Mouse (Mus musculus): ENCODE measurements around the gene Lmx1a. TPM values are rescaled to one million over a fixed set of nuclear protein-coding genes. Genes with fewer than 3 reads are reported as not detected.

The Lmx1a gene
- polyA plus RNA-seq (2015; fragmentation: Nextera tagmentation; extraction: Ambion mirVana), result 0.42 and 0.44 TPM in 2 replicates

GRCm38 (mm10) chr1:167689232-167689261, at the start of gene Lmx1a:
Lmx1a (plus strand) TSS chr1:167689237.
- WGBS, result 0% methylated on average over 3 of the region's 3 CpGs
- no peaks in the 10 kb centered on the region for H3K9me3 ChIP-seq
- H3K4me1 ChIP-seq (replicated peaks), result peaks cover 25% of the 10 kb centered on the region
- no peak within 1 kb of the TSS for H3K27ac ChIP-seq
- peaks cover 67% of the 10 kb centered on the region for H3K27me3 ChIP-seq (replicated peaks)
- H3K36me3 ChIP-seq, result no peaks in the 10 kb centered on the region
- ATAC-seq, result no peak
- H3K4me2 ChIP-seq (replicated peaks), result peak within 1 kb of the TSS; percentile 96
- H3K4me3 ChIP-seq (replicated peaks), result peak within 1 kb of the TSS; percentile 52
- H3K9ac ChIP-seq, result peak within 1 kb of the TSS; percentile 40

- H3K4me3 ChIP-seq (replicated peaks), result no peak overlapping the region
- H3K9me3 ChIP-seq, result no peaks in the 10 kb centered on the region
- H3K4me2 ChIP-seq (replicated peaks), result no peak overlapping the region
- no peak overlapping the region for H3K27ac ChIP-seq
- H3K9ac ChIP-seq, result no peak overlapping the region
- H3K27me3 ChIP-seq (replicated peaks), result 0 out of 2 replicates have a peak, but pooled peaks cover 5% of the 10 kb centered on the region
- 14% methylated on average over 16 of the region's 16 CpGs for WGBS
- no peaks in the 10 kb centered on the region for H3K4me1 ChIP-seq (replicated peaks)
- H3K36me3 ChIP-seq, result no peaks in the 10 kb centered on the region
- peak; percentile 66 for ATAC-seq
Observed at GRCm38 (mm10) chr1:167644866-167645537, 44.0 kb upstream of the Lmx1a start.

- Histone ChIP-seq H3K9ac (no peak overlapping the region), H3K27me3 (replicated peaks) (no peaks in the 10 kb centered on the region), H3K27ac (no peak overlapping the region), H3K4me3 (replicated peaks) (no peak overlapping the region), H3K36me3 (no peaks in the 10 kb centered on the region), H3K4me2 (replicated peaks) (no peak overlapping the region), H3K4me1 (replicated peaks) (no peaks in the 10 kb centered on the region), H3K9me3 (no peaks in the 10 kb centered on the region)
- no peak for ATAC-seq
- WGBS, result 88% methylated on average over 3 of the region's 3 CpGs
Observed at GRCm38 (mm10) chr1:167648670-167649069, 40.4 kb upstream of the Lmx1a start.

DNA sequence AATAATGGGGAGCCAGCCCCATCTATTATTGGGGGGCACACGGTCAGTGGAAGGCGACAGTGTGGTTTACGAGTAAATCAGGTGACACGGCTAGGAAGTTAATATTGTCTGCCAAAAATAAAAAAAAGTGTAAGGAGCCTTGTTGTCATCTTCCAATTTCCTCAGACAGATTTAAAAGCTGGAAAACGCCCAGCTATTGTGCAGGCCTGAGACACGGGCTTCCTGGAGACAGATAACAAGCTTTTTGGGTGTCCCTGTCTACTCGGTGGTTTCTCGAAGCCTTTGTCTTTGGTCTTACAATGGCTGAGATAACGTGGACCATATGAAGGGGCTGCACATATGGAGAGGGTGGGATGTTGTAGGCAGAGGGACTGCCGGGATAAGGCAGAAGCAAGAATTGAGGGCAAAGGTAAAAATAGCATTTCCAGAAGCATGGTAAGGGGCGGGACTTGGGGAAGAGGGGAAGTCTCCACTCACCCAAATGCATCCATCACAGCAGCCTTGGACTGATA, 39.9 kb upstream of the Lmx1a start:
- WGBS, result 70% methylated on average over 11 of the region's 11 CpGs

GRCm38 (mm10) chr1:167652336-167652735, 36.7 kb upstream of the Lmx1a start:
- no peak overlapping the region for H3K4me3 ChIP-seq (replicated peaks)
- H3K9ac ChIP-seq, result no peak overlapping the region
- no peaks in the 10 kb centered on the region for H3K4me1 ChIP-seq (replicated peaks)
- H3K36me3 ChIP-seq, result no peaks in the 10 kb centered on the region
- no peaks in the 10 kb centered on the region for H3K27me3 ChIP-seq (replicated peaks)
- H3K9me3 ChIP-seq, result no peaks in the 10 kb centered on the region
- H3K27ac ChIP-seq, result no peak overlapping the region
- 82% methylated on average over 2 of the region's 2 CpGs for WGBS
- ATAC-seq, result no peak
- H3K4me2 ChIP-seq (replicated peaks), result no peak overlapping the region

More for the DNA sequence above, 39.9 kb upstream of the Lmx1a start:
- Histone ChIP-seq H3K4me1 (replicated peaks) (no peaks in the 10 kb centered on the region), H3K36me3 (no peaks in the 10 kb centered on the region), H3K4me2 (replicated peaks) (no peak overlapping the region), H3K9ac (no peak overlapping the region), H3K27ac (no peak overlapping the region), H3K4me3 (replicated peaks) (no peak overlapping the region), H3K9me3 (no peaks in the 10 kb centered on the region), H3K27me3 (replicated peaks) (no peaks in the 10 kb centered on the region)
- ATAC-seq, result no peak

DNA sequence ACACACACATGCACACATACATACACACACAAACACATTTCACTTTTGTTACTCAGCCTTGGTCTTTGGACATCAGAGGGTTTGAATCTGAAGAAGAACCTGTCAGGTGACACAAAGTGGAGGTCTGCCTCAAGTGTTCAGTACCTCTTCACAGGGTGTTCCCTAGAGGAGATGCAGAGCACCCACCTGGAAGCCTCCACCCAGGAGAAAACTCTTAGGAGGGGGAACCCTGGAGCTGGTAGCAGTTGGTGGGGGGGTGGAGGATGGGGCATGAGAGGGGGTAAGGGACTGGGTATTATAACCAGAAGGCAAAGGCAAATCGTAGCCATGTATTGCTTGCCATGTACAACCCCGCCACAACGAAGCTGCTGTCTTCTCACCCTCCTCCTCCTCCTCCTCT, 30.0 kb upstream of the Lmx1a start:
- WGBS, result 88% methylated on average over 3 of the region's 3 CpGs
- ATAC-seq, result no peak
- peaks cover 35% of the 10 kb centered on the region for H3K27me3 ChIP-seq (replicated peaks)

GRCm38 (mm10) chr1:167660521-167661101, 28.4 kb upstream of the Lmx1a start:
- 2% methylated on average over 21 of the region's 21 CpGs for WGBS
- peaks cover 35% of the 10 kb centered on the region for H3K27me3 ChIP-seq (replicated peaks)
- H3K27ac ChIP-seq, result no peak overlapping the region
- H3K9ac ChIP-seq, result no peak overlapping the region
- H3K4me1 ChIP-seq (replicated peaks), result peaks cover 7% of the 10 kb centered on the region
- peak overlapping the region; percentile 49 for H3K4me2 ChIP-seq (replicated peaks)
- H3K36me3 ChIP-seq, result no peaks in the 10 kb centered on the region
- peak; percentile 39; the same call in 1 of the 2 replicates for ATAC-seq
- H3K9me3 ChIP-seq, result no peaks in the 10 kb centered on the region
- peak overlapping the region; percentile 15 for H3K4me3 ChIP-seq (replicated peaks)

More for the DNA sequence above, 30.0 kb upstream of the Lmx1a start:
- Histone ChIP-seq H3K4me3 (replicated peaks) (no peak overlapping the region), H3K4me2 (replicated peaks) (no peak overlapping the region), H3K36me3 (no peaks in the 10 kb centered on the region), H3K27ac (no peak overlapping the region), H3K4me1 (replicated peaks) (peaks cover 7% of the 10 kb centered on the region), H3K9me3 (no peaks in the 10 kb centered on the region), H3K9ac (no peak overlapping the region)

DNA sequence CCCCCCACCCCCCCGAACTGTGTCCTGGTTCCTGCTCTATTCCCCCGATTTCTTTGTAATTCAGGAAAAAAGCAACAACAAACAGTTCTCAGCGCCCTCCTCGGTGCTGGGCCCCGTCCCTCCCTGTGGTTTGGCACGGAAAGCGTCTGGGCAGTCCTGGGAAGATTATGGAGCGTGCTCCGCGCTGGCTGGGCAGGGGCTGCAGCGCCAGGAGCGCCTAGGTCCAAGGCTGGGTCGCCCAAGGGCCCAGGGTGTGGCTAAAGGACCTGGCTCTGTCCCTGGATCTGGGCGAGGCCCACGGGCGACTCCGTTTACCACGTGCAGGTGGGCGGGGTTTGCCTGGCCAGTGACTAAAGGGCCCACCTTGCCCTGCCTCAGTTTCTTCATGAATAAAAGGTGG, 27.9 kb upstream of the Lmx1a start:
- 1% methylated on average over 19 of the region's 19 CpGs for WGBS
- Histone ChIP-seq H3K4me1 (replicated peaks) (peaks cover 7% of the 10 kb centered on the region), H3K27ac (no peak overlapping the region), H3K9ac (0 out of 2 replicates have a peak overlapping the region, but pooled peaks have one; percentile 18), H3K4me3 (replicated peaks) (peak overlapping the region; percentile 15), H3K27me3 (replicated peaks) (peaks cover 35% of the 10 kb centered on the region), H3K9me3 (no peaks in the 10 kb centered on the region), H3K4me2 (replicated peaks) (peak overlapping the region; percentile 49), H3K36me3 (no peaks in the 10 kb centered on the region)
- peak; percentile 49; the same call in 1 of the 2 replicates for ATAC-seq

GRCm38 (mm10) chr1:167663136-167663535, 25.9 kb upstream of the Lmx1a start:
- Histone ChIP-seq H3K27ac (no peak overlapping the region), H3K9ac (no peak overlapping the region), H3K36me3 (no peaks in the 10 kb centered on the region), H3K9me3 (no peaks in the 10 kb centered on the region), H3K4me1 (replicated peaks) (peaks cover 7% of the 10 kb centered on the region), H3K4me2 (replicated peaks) (no peak overlapping the region), H3K4me3 (replicated peaks) (no peak overlapping the region), H3K27me3 (replicated peaks) (peaks cover 35% of the 10 kb centered on the region)
- no peak for ATAC-seq
- 72% methylated on average over 5 of the region's 5 CpGs for WGBS

DNA sequence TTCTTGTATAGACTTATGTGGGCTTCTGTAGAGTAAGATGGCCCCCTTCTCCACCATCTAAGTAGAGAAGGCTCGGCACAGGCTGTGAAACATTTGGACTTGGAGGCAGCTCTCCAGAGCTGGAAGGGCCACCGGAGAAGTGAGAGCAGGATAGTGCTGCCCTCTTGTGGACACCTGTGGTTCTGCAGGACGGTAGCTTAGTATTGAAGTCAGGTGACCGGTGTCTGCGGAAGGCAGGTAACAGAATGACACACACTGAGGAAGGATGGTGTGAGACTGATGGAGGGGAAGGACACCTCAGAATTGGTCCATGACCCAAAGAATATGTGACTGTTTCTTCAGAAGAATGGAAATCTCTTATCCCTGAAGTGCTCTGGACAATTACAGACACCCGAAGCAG, 19.2 kb upstream of the Lmx1a start:
- Histone ChIP-seq H3K27me3 (replicated peaks) (peaks cover 29% of the 10 kb centered on the region), H3K9me3 (no peaks in the 10 kb centered on the region), H3K4me1 (replicated peaks) (no peaks in the 10 kb centered on the region), H3K36me3 (no peaks in the 10 kb centered on the region), H3K27ac (no peak overlapping the region), H3K9ac (no peak overlapping the region), H3K4me2 (replicated peaks) (no peak overlapping the region), H3K4me3 (replicated peaks) (no peak overlapping the region)
- 28% methylated on average over 6 of the region's 6 CpGs for WGBS
- no peak for ATAC-seq

GRCm38 (mm10) chr1:167672433-167672987, 16.5 kb upstream of the Lmx1a start:
- no peak overlapping the region for H3K9ac ChIP-seq
- 14% methylated on average over 17 of the region's 17 CpGs for WGBS
- H3K9me3 ChIP-seq, result no peaks in the 10 kb centered on the region
- H3K27ac ChIP-seq, result no peak overlapping the region
- no peaks in the 10 kb centered on the region for H3K4me1 ChIP-seq (replicated peaks)
- no peaks in the 10 kb centered on the region for H3K36me3 ChIP-seq
- H3K4me3 ChIP-seq (replicated peaks), result no peak overlapping the region
- no peak for ATAC-seq
- peaks cover 29% of the 10 kb centered on the region for H3K27me3 ChIP-seq (replicated peaks)
- H3K4me2 ChIP-seq (replicated peaks), result no peak overlapping the region

- no peak overlapping the region for H3K4me2 ChIP-seq (replicated peaks)
- H3K27ac ChIP-seq, result no peak overlapping the region
- no peaks in the 10 kb centered on the region for H3K36me3 ChIP-seq
- ATAC-seq, result no peak
- no peak overlapping the region for H3K4me3 ChIP-seq (replicated peaks)
- H3K4me1 ChIP-seq (replicated peaks), result no peaks in the 10 kb centered on the region
- H3K9me3 ChIP-seq, result no peaks in the 10 kb centered on the region
- H3K9ac ChIP-seq, result no peak overlapping the region
- 90% methylated on average over 6 of the region's 6 CpGs for WGBS
- peaks cover 3% of the 10 kb centered on the region for H3K27me3 ChIP-seq (replicated peaks)
Observed at GRCm38 (mm10) chr1:167679061-167679460, 10.0 kb upstream of the Lmx1a start.

- H3K4me2 ChIP-seq (replicated peaks), result peak overlapping the region; percentile 96
- H3K9me3 ChIP-seq, result no peaks in the 10 kb centered on the region
- H3K9ac ChIP-seq, result no peak overlapping the region
- WGBS, result 0% methylated on average over 8 of the region's 8 CpGs
- no peak for ATAC-seq
- H3K27ac ChIP-seq, result no peak overlapping the region
- H3K27me3 ChIP-seq (replicated peaks), result peaks cover 64% of the 10 kb centered on the region
- H3K4me1 ChIP-seq (replicated peaks), result peaks cover 25% of the 10 kb centered on the region
- H3K4me3 ChIP-seq (replicated peaks), result peak overlapping the region; percentile 52
- H3K36me3 ChIP-seq, result no peaks in the 10 kb centered on the region
Observed at GRCm38 (mm10) chr1:167688001-167688346, 1.1 kb upstream of the Lmx1a start.
